Mouse (Mus musculus) MEL (cell line): Measurements from ENCODE around the gene Polr3h. TPM values are rescaled to one million over a fixed set of nuclear protein-coding genes. Genes with fewer than 3 reads are reported as not detected.

Experiments
- polyA plus RNA-seq, 2 experiments: library from polyadenylated mRNA; stranded (reverse) in 1 of 2; unstranded in 1 of 2; fragments of >175 nt in 1 of 2; fragments of >200 nt in 1 of 2; gene quantifications; 2 replicates each; pipeline versions ENCODE4 v1.2.1 to v1.2.4; 2012; ENCODE audit warnings: low replicate concordance in 2 of 2, low read depth in 1 of 2; ENCODE audit not compliant: insufficient read length in 2 of 2, insufficient read depth in 1 of 2, missing spikeins in 1 of 2
- total RNA-seq: library from RNA; depleted of rRNA; stranded (reverse); fragments of 300-350 nt; gene quantifications from 2 replicates; pipeline ENCODE4 v1.2.3, GENCODE M21; 2012; rRNA removed

Polr3h gene
- total and polyA plus RNA-seq, 3 experiments: 109 to 304 TPM; not detected in 1

Other genes with a start within 250 kb of the Polr3h start
- 0.10 and 0.42 TPM in 2 replicates for gene Chadl, start 229.0 kb downstream of the Polr3h start, total RNA-seq
- under 1 TPM in 1 of 2 experiments, not detected in 1; 0.72 TPM for gene Chadl, start 229.0 kb downstream of the Polr3h start, polyA plus RNA-seq
- gene Zc3h7b, start 181.2 kb downstream of the Polr3h start, total RNA-seq: 16.9 and 18.2 TPM in 2 replicates
- 100 to 1,000 TPM in 1 of 2 experiments, 10 to 100 TPM in 1; 41.5 to 108 TPM for gene Zc3h7b, start 181.2 kb downstream of the Polr3h start, polyA plus RNA-seq
- 191 and 197 TPM in 2 replicates for gene Rangap1, start 180.7 kb downstream of the Polr3h start, total RNA-seq
- gene Rangap1, start 180.7 kb downstream of the Polr3h start, polyA plus RNA-seq: 100 to 1,000 TPM in 1 of 2 experiments, not detected in 1; 281 TPM
- 11.6 and 12.3 TPM in 2 replicates for gene Tef, start 123.8 kb downstream of the Polr3h start, total RNA-seq
- gene Tef, start 123.8 kb downstream of the Polr3h start, polyA plus RNA-seq: 10 to 100 TPM in 1 of 2 experiments, not detected in 1; 21.7 TPM
- gene Tob2, start 67.4 kb downstream of the Polr3h start, total RNA-seq: 21.6 and 23.5 TPM in 2 replicates
- 10 to 100 TPM in 1 of 2 experiments, not detected in 1; 20.7 TPM for gene Tob2, start 67.4 kb downstream of the Polr3h start, polyA plus RNA-seq
- 112 and 128 TPM in 2 replicates for gene Phf5a, start 54.3 kb downstream of the Polr3h start, total RNA-seq
- 100 to 1,000 TPM in 1 of 2 experiments, not detected in 1; 164 TPM for gene Phf5a, start 54.3 kb downstream of the Polr3h start, polyA plus RNA-seq
- 241 and 248 TPM in 2 replicates for gene Aco2, start 53.9 kb downstream of the Polr3h start, total RNA-seq
- gene Aco2, start 53.9 kb downstream of the Polr3h start, polyA plus RNA-seq: 1,000 to 10,000 TPM in 1 of 2 experiments, 100 to 1,000 TPM in 1; 447 to 1,242 TPM
- not detected in 2 replicates for gene Csdc2, start 10.5 kb upstream of the Polr3h start, total RNA-seq
- gene Csdc2, start 10.5 kb upstream of the Polr3h start, polyA plus RNA-seq: not detected
- 72.7 and 77.5 TPM in 2 replicates for gene Pmm1, start 34.7 kb upstream of the Polr3h start, total RNA-seq
- 100 to 1,000 TPM in 1 of 2 experiments, not detected in 1; 111 TPM for gene Pmm1, start 34.7 kb upstream of the Polr3h start, polyA plus RNA-seq
- gene 1700029P11Rik, start 54.3 kb upstream of the Polr3h start, total RNA-seq: not detected in 2 replicates
- gene 1700029P11Rik, start 54.3 kb upstream of the Polr3h start, polyA plus RNA-seq: under 1 TPM in 1 of 2 experiments, not detected in 1; 0.07 TPM
- gene Xrcc6, start 61.6 kb upstream of the Polr3h start, total RNA-seq: 90.3 and 108 TPM in 2 replicates
- 100 to 1,000 TPM in 1 of 2 experiments, not detected in 1; 108 TPM for gene Xrcc6, start 61.6 kb upstream of the Polr3h start, polyA plus RNA-seq
- 22.6 and 26.3 TPM in 2 replicates for gene Desi1, start 107.6 kb upstream of the Polr3h start, total RNA-seq
- gene Desi1, start 107.6 kb upstream of the Polr3h start, polyA plus RNA-seq: 100 to 1,000 TPM in 1 of 2 experiments, not detected in 1; 116 TPM
- gene Snu13, start 121.4 kb upstream of the Polr3h start, total RNA-seq: 262 and 297 TPM in 2 replicates
- 100 to 1,000 TPM; 196 to 375 TPM for gene Snu13, start 121.4 kb upstream of the Polr3h start, polyA plus RNA-seq
- gene 4930407I10Rik, start 132.9 kb upstream of the Polr3h start, total RNA-seq: not detected in 2 replicates
- not detected for gene 4930407I10Rik, start 132.9 kb upstream of the Polr3h start, polyA plus RNA-seq
- not detected in 2 replicates for gene Mei1, start 143.8 kb upstream of the Polr3h start, total RNA-seq
- gene Mei1, start 143.8 kb upstream of the Polr3h start, polyA plus RNA-seq: not detected
- 11.8 and 19.7 TPM in 2 replicates for gene Ccdc134, start 201.7 kb upstream of the Polr3h start, total RNA-seq
- gene Ccdc134, start 201.7 kb upstream of the Polr3h start, polyA plus RNA-seq: 10 to 100 TPM in 1 of 2 experiments, not detected in 1; 17.5 TPM
- gene Srebf2, start 220.9 kb upstream of the Polr3h start, total RNA-seq: 40.5 and 52.2 TPM in 2 replicates
- 100 to 1,000 TPM in 1 of 2 experiments, not detected in 1; 161 TPM for gene Srebf2, start 220.9 kb upstream of the Polr3h start, polyA plus RNA-seq